Mouse (Mus musculus) stomach, embryonic 16.5 days (tissue): ENCODE results near the gene Sipa1l2. TPM values are rescaled to one million over a fixed set of nuclear protein-coding genes. Genes with fewer than 3 reads are reported as not detected.

Source experiments
- ATAC-seq: fragments of 200-750 bp; cut with Nextera tagmentation; 2 replicates; pipeline ENCODE4 v1.8.0; 2017; ENCODE audit warnings: moderate number of reproducible peaks, moderate TSS enrichment; ENCODE audit not compliant: insufficient read depth, low FRiP score
- H3K27ac ChIP-seq: fragments of 300-500 bp; sonication (generic); 2 replicates; pipeline ENCODE4 v1.5.1; 2014; ENCODE audit warnings: low read length
- H3K27me3 ChIP-seq: fragments of 300-500 bp; sonication (generic); 2 replicates; pipeline ENCODE4 v1.6.1; 2014; ENCODE audit warnings: low read length, control low read depth, mixed read lengths; ENCODE audit not compliant: control insufficient read depth, insufficient read depth
- H3K36me3 ChIP-seq: fragments of 300-500 bp; sonication (generic); 2 replicates; pipeline ENCODE4 v1.6.1; 2014; ENCODE audit warnings: low read length; ENCODE audit not compliant: control insufficient read depth, insufficient read depth
- H3K4me1 ChIP-seq: fragments of 300-500 bp; sonication (generic); 2 replicates; pipeline ENCODE4 v1.6.1; 2014; ENCODE audit warnings: low read length, control low read depth, mixed read lengths; ENCODE audit not compliant: control insufficient read depth, insufficient read depth
- H3K4me2 ChIP-seq: fragments of 300-500 bp; sonication (generic); 2 replicates; pipeline ENCODE4 v1.6.1; 2014; ENCODE audit warnings: low read depth, low read length, mixed read lengths
- H3K4me3 ChIP-seq: fragments of 300-500 bp; sonication (generic); replicated peaks from 2 replicates; pipeline ENCODE4 v1.5.1; 2014; ENCODE audit warnings: mild to moderate bottlenecking, low read length
- H3K9ac ChIP-seq: fragments of 300-500 bp; sonication (generic); 2 replicates; pipeline ENCODE4 v1.6.1; 2014; ENCODE audit warnings: low read length
- H3K9me3 ChIP-seq: fragments of 300-500 bp; sonication (generic); replicated peaks from 2 replicates; pipeline ENCODE4 v1.6.1; 2016; ENCODE audit warnings: low read length, control low read depth; ENCODE audit not compliant: control insufficient read depth
- WGBS: fragments of 180-500 bp; shearing (Covaris S2); extraction: QIAGEN DNeasy Blood & Tissue Kit; methylation state at CpG from one replicate; pipeline ENCODE4 v1.1.7; 2014; 5-methylcytosine and 5-hydroxymethylcytosine counted together
- polyA plus RNA-seq: library from polyadenylated mRNA; unstranded; fragments of >200 nt; fragmentation: Nextera tagmentation; extraction: Ambion mirVana; gene quantifications from 2 replicates; pipeline ENCODE4 v1.2.1, GENCODE M21; 2015

Gene Sipa1l2
- polyA plus RNA-seq, 1 experiment from 2014 or later, result 9.3 TPM

DNA sequence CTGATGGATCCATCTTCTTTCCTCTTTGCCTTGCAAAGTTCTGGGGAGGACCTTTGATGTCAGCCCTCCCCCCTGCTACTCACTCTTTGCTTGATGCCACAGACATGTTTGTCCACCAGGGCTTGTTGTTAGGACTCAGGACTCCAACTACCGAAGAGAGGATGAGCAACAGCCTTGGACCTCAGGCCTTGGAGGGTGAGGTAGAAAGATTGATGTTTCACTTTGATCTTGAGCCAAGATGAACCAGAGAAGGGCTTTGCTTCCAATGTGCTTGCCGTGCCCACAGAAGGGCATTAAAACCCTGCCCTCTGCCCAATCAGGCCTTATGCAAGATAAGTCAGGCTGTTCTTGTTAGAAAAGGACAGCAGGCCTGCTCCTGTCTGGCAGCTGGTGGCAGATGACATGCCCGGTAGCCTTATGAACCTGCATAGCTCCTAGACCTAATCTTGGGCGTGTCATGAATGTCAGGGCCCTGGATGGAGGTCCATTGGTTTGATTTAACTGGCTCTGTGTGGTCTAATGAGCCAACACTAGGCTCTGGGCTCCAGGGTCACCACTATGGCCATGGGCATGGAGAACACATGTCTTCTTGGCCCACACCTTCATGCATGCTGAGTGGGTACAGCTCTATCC, 184.9 kb downstream of the Sipa1l2 start:
- H3K36me3 ChIP-seq, result no peaks in the 10 kb centered on the region
- no peak overlapping the region for H3K4me2 ChIP-seq
- H3K27ac ChIP-seq, result peak overlapping the region; percentile 36; the same call in 1 of the 2 replicates
- WGBS, result 79% methylated on average over 4 of the region's 4 CpGs
- H3K9me3 ChIP-seq, result no peaks in the 10 kb centered on the region
- ATAC-seq, result no peak
- no peaks in the 10 kb centered on the region for H3K27me3 ChIP-seq
- H3K9ac ChIP-seq, result no peak overlapping the region
- no peak overlapping the region for H3K4me3 ChIP-seq
- H3K4me1 ChIP-seq, result peaks cover 21% of the 10 kb centered on the region

DNA sequence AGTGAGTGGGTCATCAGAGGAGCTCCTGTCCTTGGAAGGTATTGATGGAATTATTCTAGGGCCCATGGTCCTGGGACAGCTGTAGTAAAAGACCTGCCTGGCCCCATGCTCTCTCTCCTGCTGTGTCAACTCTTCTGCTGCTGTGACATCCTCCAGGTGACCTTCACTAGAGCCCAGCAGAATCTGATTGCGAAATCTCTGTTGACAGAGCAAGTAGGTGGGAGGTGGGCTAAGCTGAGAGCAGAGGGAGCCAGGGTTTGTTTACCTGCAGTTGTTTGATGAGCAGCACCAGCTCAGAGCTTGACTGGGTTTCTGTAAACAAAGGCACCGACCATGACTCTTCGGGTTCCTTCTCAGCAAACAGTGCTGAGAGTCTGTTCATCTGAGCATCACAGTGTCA, 187.9 kb downstream of the Sipa1l2 start:
- Histone ChIP-seq H3K4me3 (no peak overlapping the region), H3K27me3 (no peaks in the 10 kb centered on the region), H3K9ac (no peak overlapping the region), H3K9me3 (no peaks in the 10 kb centered on the region), H3K4me2 (no peak overlapping the region), H3K36me3 (no peaks in the 10 kb centered on the region), H3K4me1 (peaks cover 10% of the 10 kb centered on the region; the same call in 1 of the 2 replicates), H3K27ac (no peak overlapping the region)
- ATAC-seq, result no peak
- WGBS, result 20% methylated on average over 3 of the region's 3 CpGs

DNA sequence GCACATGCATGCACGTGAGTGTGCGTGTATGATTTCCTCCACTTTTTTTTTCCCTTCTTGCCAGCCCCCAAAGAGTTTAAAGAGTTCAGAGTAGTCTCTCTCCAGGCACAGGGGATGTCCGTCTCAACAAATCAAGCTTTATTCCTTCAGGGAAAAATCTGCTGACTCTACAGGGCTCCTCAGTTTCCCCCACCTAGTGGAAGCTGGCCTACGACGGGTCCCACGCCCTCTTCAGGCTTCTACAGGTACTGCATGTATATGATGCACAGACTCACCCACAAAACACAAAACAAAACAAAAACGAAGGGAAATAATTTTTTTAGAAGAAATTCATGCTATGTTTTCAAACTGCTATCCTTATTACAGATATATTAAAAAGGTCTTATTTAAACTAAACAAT, 189.7 kb downstream of the Sipa1l2 start:
- no peaks in the 10 kb centered on the region for H3K36me3 ChIP-seq
- H3K27ac ChIP-seq, result no peak overlapping the region
- no peak overlapping the region for H3K4me2 ChIP-seq
- WGBS, result 54% methylated on average over 7 of the region's 7 CpGs
- ATAC-seq, result no peak
- H3K9ac ChIP-seq, result no peak overlapping the region
- no peaks in the 10 kb centered on the region for H3K4me1 ChIP-seq
- H3K9me3 ChIP-seq, result no peaks in the 10 kb centered on the region
- no peaks in the 10 kb centered on the region for H3K27me3 ChIP-seq
- no peak overlapping the region for H3K4me3 ChIP-seq

DNA sequence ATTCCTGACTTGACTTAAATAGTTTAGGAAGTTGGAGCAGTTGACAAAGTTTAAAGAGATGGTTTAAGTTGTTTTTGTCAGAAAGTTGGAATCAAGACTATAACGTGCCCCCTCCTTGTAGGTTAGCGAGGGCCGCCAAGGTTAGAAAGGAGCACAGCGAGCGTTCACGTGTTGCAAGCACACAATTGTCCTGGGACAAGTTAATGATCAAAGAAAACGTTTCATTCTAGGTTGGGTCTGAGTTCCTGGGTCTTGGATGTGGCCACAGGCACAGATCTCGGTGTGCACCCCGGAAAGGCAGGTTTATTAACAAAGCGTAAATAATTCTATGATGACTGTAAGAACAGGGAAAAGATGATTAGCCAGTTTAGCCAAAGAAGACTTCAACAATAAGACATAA, 190.5 kb downstream of the Sipa1l2 start:
- no peaks in the 10 kb centered on the region for H3K9me3 ChIP-seq
- no peaks in the 10 kb centered on the region for H3K27me3 ChIP-seq
- H3K36me3 ChIP-seq, result no peaks in the 10 kb centered on the region
- no peak overlapping the region for H3K9ac ChIP-seq
- H3K27ac ChIP-seq, result no peak overlapping the region
- WGBS, result 62% methylated on average over 10 of the region's 10 CpGs
- H3K4me1 ChIP-seq, result no peaks in the 10 kb centered on the region
- no peak for ATAC-seq
- no peak overlapping the region for H3K4me2 ChIP-seq
- no peak overlapping the region for H3K4me3 ChIP-seq

DNA sequence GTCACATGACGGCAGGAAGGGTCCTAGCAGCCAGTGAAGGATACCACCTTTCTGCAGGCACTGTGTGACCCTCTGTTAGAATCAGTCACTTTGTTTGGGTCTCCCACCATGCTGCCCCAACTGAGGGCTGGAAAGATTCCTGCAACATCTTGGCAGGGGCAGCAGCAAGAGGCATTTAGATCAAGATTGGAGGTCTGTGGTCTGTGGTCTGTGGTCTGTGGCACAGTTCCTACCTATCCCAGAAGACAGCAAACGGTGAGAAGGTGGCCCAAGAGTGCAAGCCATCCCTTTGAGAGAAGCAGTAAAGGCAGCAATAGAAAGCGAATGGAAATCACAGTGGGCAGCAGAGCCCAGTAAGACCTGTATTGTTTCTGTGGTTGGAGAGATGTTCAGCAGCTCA, 191.9 kb downstream of the Sipa1l2 start:
- Histone ChIP-seq H3K4me1 (no peaks in the 10 kb centered on the region), H3K27me3 (no peaks in the 10 kb centered on the region), H3K4me3 (no peak overlapping the region), H3K9ac (no peak overlapping the region), H3K9me3 (no peaks in the 10 kb centered on the region), H3K36me3 (no peaks in the 10 kb centered on the region), H3K27ac (no peak overlapping the region), H3K4me2 (no peak overlapping the region)
- 88% methylated on average over 3 of the region's 3 CpGs for WGBS
- no peak for ATAC-seq

DNA sequence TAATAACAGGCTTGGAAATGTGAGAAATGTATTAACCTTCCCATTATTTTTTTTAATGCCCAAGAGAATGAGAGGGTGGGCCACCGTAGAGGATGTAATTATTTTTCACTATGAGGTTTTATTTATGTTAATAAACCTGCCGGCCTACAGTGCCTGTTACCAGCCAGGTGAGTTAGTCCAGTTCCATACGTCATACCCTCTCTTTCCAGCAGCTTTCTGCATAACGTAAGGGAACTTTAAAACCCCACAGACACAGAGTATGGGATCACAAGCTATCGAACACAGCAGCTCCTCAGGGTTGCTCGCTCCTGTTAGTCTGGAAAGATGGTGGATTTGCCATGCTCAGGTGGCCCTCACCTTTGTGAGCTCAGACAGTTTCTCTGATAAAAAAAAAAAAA, 193.2 kb downstream of the Sipa1l2 start:
- no peak for ATAC-seq
- Histone ChIP-seq H3K27ac (no peak overlapping the region), H3K4me1 (no peaks in the 10 kb centered on the region), H3K9ac (no peak overlapping the region), H3K27me3 (no peaks in the 10 kb centered on the region), H3K4me3 (no peak overlapping the region), H3K36me3 (no peaks in the 10 kb centered on the region), H3K9me3 (no peaks in the 10 kb centered on the region), H3K4me2 (no peak overlapping the region)
- WGBS, result 58% methylated on average over 6 of the region's 6 CpGs

DNA sequence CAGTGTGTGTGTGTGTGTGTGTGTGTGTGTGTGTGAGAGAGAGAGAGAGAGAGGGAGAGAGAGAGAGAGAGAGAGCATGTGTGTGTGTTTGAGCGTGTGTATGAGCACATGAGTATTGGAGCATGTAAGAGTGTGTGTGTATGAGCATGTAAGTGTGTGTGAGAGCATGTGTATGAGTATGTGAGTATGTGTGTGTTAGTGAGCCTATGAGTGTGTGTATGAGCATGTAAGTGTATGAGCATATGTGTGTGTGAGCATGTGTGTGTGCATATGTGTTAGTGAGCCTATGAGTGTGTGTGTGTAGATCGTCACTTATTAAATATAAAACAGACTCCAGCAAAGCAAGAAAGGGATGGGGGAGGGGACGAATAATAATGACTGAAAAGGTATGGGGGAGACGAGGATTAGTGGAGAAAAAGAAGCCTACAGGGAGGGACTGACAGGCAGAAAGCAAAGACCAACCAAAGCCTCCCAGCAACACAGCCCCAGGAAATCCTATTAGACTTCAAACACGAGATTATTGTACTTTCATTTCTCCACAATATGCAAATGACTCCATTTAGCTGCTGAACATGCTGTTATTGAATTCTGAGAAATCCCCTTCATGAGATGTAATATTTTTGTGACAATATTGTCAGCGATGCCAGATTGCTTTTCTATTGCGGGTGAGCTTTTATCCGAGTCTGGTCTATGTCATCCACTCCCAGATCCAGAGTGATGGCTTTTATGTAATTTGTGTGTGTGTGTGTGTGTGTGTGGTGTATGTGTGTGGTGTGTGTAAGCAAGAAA, 193.8 kb downstream of the Sipa1l2 start:
- H3K27ac ChIP-seq, result no peak overlapping the region
- no peak overlapping the region for H3K9ac ChIP-seq
- no peaks in the 10 kb centered on the region for H3K9me3 ChIP-seq
- no peaks in the 10 kb centered on the region for H3K27me3 ChIP-seq
- H3K4me1 ChIP-seq, result no peaks in the 10 kb centered on the region
- no peaks in the 10 kb centered on the region for H3K36me3 ChIP-seq
- 53% methylated on average over 8 of the region's 8 CpGs for WGBS
- ATAC-seq, result no peak
- no peak overlapping the region for H3K4me2 ChIP-seq
- H3K4me3 ChIP-seq, result no peak overlapping the region

DNA sequence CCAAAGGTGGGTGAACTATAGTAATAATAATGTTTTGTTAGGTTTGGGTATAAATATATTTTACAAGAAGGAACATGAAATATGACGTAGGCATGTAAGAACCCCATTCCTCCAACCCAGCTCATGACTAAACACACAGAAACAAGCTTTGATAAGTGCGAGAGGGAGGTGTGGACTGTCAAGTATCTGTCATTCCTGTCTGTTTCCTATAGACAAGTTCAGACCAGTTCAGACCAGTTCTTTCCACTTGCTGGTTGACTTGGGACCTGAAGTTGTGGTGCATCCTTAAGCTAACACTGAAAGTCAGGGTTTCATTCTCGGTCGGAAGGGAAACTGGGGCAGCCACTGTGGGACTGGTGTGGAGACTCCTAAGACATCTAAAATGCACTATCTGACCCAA, 197.0 kb downstream of the Sipa1l2 start:
- no peak overlapping the region for H3K4me3 ChIP-seq
- H3K27me3 ChIP-seq, result no peaks in the 10 kb centered on the region
- H3K4me1 ChIP-seq, result peaks cover 22% of the 10 kb centered on the region
- 79% methylated on average over 4 of the region's 4 CpGs for WGBS
- no peaks in the 10 kb centered on the region for H3K36me3 ChIP-seq
- no peaks in the 10 kb centered on the region for H3K9me3 ChIP-seq
- H3K27ac ChIP-seq, result peak overlapping the region; percentile 79
- no peak for ATAC-seq
- H3K9ac ChIP-seq, result no peak overlapping the region
- H3K4me2 ChIP-seq, result no peak overlapping the region

DNA sequence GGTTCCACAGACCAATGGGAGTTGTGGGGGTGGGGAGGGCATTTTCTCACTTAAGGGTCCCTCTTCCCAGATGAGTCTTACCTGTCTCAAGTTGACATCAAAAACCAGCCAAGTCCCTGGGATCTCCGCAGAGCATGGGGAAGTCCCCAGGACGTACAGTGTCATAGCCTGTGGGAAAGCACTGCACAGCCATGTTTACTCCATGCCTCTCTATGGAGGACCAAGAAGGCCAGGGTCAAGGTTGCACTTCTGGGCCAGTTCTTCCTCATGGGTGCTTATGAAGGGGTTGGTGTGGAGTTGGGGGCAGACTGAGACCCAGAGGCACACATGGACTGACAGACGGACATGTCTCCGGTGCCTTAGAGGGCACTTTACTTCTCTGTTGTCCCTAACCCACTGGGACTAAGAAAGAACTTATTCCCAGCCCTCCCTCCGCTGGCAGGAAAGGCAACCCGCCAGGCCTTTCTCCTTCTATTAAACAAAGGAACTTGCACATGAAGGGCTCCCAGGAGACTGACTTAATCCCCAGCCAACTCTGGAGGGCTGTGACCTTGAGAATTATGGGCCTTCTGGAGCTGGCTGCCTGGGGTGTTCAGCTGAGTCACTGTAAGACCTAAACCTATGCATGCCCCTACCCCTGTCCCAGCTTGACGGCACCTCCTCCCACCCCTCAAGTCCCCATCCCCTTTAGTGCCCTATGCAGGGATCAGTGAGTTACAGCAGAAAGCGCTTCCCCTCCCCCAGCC, 199.9 kb downstream of the Sipa1l2 start:
- Histone ChIP-seq H3K27me3 (no peaks in the 10 kb centered on the region), H3K36me3 (no peaks in the 10 kb centered on the region), H3K27ac (peak overlapping the region; percentile 59), H3K4me1 (peaks cover 22% of the 10 kb centered on the region), H3K4me3 (no peak overlapping the region), H3K4me2 (no peak overlapping the region), H3K9me3 (no peaks in the 10 kb centered on the region), H3K9ac (0 out of 2 replicates have a peak overlapping the region, but pooled peaks have one; percentile 32)
- peak; percentile 54; the same call in 1 of the 2 replicates for ATAC-seq
- WGBS, result 55% methylated on average over 8 of the region's 8 CpGs
